Mouse (Mus musculus) right cerebral cortex, postnatal 14 days (tissue): ENCODE results near the gene Msh3.
"Not testable (repeated sequence)": the region's sequence is repeated elsewhere in the genome, so short reads cannot be mapped to it uniquely, and the experiment has no call there.

Experiments
- DNase-seq: peaks from one replicate; pipeline ENCODE4 v3.0.0; 2022

The Msh3 gene

DNA sequence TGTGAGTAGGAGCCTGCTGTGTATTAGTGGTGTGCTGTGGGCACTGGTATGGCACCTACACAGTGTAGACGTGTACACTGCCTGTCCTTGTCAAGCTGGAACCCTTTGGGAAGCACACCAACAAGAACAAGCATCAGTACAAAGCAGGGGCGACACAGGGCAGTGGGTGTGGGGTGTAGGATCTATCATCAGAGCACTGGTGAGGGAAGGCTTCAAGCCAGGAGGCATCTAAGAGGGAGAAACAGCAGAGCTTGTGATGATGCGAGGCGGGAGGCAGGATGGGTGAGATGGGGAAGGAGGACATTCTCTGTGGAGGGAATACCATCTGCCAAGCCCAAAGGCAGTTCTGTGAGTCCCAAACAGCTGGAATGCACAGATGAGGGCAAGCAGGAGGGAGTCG, 107.8 kb downstream of the Msh3 start:
- no peak for DNase-seq

DNA sequence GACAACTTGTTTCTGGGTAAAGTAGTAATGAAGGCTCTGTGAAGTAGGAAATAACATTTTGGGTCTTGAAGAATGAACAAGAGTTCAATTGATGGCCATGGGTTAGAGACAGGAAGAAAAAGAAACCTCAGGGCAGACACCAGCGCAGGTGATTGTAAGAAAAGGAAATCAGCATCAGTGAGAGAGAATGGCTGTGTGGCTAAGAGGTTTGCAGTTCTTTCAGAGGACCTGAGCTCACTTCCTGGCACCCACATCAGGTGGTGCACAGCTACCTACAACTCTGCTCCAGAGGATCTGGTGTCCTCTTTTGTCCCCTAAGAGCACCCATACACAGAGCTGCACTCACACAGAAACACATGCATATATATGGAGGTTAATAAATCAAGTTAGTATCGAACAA, 110.1 kb downstream of the Msh3 start:
- no peak for DNase-seq

DNA sequence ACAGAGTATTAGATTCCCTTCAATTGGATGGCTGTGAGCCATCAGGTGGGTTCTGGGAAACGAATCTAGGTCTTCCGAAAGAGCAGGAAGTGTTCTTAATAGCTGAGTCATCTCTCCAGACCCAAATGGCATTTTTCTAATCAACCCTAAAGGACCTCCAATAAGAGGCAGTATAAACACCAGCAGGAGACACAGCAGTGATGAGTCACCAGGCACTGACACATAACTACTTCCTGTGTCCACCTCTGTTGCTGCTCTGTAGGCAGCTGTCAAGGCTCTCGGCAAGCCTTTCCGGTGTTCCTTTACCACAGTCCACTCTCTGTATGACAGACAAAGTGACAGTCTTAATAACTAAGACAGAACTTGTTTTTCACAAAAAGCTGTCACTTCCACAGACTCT, 113.4 kb downstream of the Msh3 start:
- DNase-seq = no peak

DNA sequence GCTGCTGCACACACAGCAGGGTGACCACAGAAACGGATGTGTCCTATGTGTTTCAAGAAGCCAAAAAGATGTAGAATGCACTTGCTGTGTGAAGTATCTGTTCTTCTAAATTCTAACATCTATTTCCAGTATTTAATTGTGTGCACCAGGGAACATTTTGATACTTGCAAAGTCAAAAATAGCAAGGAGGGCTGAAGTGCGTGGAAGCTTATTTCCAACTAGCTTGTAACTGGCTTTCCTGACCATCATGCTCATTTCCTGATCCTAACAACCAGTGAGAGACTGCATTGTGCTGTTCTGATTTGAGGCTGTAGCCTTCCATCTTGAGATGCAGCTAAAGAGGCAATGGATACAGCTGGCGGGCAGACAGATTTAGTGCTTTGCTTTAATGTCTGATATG, 116.9 kb downstream of the Msh3 start:
- DNase-seq = no peak

DNA sequence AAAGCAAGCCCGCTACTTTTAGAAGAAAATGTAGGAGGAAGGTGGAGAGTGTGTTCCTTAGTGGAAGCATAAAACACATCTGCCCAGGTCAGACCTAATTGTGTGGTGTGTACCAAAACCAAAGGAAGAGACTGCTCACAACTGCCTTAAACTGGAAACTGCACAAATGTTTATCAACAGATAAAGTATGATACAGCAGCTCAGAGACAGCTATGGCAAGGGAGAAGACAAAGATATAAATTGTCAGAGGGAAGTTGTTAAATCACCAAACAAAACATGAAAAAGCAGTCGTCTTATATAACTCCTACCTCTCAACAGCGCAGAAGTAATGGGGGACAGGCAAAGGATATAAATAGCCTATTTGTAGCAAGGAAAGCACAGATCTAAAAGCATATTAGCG, 117.8 kb downstream of the Msh3 start:
- DNase-seq = no peak

DNA sequence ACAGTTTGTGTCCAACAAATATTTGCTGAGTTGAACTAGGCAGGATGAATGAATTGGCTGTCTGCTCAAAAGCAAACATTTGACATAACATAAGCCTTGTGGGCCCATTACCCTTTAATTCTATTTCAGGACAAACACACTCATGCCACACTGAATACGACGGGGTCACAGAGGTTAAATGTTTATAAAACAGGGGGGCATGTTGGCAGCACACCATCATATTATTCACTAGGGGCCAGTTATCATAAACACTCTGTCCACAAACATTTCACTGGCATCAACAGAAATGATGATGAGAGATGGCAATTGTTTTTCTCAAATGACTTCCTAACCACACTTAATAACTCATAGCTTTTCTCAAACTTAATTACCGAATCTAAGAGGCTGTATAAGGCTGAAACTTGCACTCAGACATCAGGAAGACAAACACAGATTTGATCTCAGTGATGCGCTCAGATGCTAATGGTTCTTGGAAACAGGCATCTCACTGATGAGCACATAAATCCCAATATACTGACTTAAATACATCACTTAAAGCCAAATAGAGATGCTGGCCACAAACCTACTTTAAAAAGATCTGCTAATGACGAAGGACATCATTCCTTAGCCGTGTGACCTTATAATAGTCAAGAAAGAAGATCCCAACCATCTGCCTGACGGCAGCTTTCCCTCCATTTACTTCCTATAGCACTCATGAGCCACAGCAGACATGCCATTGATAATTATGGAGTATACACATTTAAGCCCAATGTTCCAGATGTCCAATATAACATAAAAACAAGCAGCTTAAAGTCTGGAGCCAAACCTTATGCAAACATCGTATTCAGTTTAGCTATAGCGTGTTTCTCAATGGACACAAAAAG, 122.5 kb downstream of the Msh3 start:
- DNase-seq = no peak

DNA sequence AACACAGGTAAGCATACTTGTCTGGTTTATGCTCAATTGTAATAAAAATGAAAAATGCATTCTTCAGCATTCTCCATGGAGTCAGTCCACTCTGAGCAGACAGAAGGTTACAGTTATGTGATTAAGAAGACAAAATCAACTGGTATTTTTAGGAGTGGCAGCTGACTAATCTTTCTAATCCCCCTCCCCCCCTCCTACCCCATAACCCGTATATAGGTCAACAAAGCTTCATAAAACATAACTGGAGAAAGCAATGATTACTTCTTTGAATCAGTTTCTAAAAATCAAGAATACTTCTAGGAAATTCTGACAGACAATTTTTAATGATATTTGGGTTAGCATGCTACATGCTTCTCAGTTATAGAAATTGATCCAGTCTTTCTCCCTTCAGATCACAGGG, 126.8 kb downstream of the Msh3 start:
- DNase-seq = no peak

DNA sequence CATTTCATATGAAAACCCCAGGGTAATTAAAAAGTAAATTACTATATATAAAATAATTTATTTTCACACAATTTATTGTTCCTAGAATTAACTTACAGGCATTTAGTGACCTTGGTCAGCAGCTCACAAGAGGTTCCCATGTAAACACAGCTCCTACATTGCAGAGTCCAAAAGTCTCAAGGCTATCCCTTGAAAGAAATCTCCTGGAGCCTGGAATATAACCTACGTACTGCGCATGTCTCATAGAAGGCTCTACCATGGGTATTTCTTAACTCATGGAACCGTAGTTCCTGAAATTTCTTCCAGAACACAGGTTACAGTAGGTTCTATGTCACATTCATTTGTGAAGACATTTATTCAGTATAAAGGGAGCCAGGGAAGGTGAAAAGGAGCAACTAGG, 131.2 kb downstream of the Msh3 start:
- DNase-seq = no peak

DNA sequence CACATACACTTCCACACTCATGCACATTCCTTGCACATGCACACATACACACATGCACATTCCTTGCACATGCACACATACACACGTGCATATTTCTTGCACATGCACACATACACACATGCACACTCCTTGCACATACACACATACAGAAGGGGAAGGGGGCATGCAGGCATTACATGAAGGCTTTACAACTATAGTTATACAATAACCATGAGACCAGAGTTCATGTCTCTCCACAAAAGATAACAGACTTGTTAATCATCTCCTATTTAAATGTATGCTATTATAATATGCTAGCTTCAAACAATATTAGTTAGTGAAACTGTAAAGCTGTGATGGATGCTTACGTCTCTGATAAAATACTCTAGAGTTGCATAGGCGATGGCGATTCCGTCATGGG, 132.0 kb downstream of the Msh3 start:
- DNase-seq = no peak

DNA sequence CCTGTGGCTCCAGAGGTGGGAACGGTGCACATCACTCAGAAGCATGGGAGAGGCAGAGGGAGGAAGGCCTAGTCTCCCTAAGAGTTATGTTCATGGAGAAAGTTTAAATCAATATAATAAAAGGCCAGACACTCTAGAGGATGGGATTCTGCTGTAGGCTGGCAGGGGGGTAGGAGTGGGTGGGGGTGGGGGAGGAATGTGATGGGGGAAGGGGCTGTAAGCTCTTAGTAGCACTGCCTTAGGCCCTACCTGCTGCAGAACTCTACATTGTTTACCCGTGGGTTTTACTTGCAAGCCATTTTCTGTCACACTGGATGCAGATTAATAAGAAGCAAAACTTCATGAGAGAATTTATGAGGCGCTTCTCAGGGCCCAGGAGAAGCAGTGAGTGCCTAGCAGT, 135.0 kb downstream of the Msh3 start:
- DNase-seq = no peak

DNA sequence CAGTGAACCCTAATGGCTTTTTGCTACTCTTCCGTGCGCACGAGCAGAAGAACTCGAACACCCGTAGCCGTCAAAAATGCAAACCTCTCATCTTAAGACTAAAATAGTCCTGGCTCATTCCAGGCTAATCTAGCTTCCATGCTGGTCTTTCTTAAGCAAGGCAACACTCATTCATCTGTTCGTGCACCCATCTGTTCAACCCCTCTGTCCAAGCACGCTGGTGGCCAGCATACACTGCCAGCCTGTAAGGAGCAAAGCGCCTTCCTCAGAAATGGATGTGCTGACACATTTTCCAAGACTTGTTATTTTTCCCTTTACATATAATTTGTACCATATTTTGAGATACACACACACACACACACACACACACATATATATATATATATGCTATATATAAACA, 137.6 kb downstream of the Msh3 start:
- DNase-seq = no peak

DNA sequence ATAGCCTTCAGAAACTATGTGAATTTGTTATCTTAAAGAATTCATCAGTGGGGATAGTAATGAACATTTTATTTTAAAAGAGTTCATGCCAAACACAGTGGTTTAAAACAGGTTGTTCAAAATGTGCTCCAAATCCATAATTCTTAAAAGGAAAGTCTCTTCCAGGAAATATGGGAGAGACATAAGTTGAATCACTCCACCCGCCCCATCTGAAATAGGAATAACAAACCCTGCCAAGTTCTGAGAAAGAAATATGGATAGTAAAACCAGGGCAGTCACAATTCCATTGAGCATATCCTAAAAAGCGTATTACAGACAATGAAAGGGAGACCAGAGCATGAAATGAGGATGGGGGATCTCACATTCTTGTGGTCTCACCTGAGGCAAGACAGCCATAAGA, 157.9 kb downstream of the Msh3 start:
- no peak for DNase-seq

DNA sequence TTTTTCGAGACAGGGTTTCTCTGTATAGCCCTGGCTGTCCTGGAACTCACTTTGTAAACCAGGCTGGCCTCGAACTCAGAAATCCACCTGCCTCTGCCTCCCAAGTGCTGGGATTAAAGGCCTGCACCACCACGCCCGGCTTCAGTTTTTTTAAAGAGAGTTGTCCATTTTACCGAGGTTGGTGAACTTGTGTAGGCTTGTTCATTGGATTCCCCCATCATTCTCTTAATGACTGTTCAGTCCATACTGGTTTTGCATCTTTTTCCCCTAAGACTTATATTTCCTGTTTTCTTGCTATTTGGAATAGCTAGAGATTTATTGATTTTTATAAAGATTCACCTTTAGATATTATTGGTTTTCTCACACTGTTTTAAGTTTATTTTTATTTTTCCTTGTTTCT, 161.0 kb downstream of the Msh3 start:
- not testable (repeated sequence) for DNase-seq

DNA sequence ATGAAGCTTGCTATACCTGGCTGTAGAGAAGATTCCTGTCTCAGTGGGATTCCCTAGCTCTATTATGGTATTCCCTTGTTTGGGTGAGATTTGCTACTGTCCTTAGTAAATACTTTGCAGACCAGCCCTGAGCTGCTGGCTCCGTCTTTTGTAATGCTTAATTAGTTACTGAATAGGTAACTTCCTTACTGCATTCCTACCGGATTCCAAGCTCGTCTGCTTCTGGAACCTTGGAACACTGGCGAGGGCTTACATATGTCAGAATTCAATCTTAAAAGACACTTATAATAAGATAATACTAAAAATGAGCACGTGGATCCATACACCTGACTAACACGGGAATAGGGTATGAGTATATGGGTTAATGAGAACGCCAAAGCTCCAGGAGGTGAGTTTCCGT, 182.1 kb downstream of the Msh3 start:
- DNase-seq = not testable (repeated sequence)
